Mouse (Mus musculus) liver, adult 2 months (tissue): ENCODE measurements at regions not wholly inside any gene's neighbourhood (a gene's known extent, or its start where the extent isn't known, plus 50 kb on each side); places are given as distances from the start of the nearest gene placed in this dataset.

Experiments used
- CTCF ChIP-seq: fragments of 200-500 bp; IDR thresholded peaks from 2 replicates; pipeline ENCODE4 v1.5.1; 2011; ENCODE audit warnings: low read depth, low read length, control low read depth
- POLR2A ChIP-seq: fragments of 200-500 bp; IDR thresholded peaks from 2 replicates; pipeline ENCODE4 v1.6.1; 2011; ENCODE audit warnings: low read length, control low read depth; ENCODE audit not compliant: insufficient read depth; ENCODE audit errors: extremely low read depth

- no peak for TF ChIP-seq CTCF
- no peak for TF ChIP-seq POLR2A
These were observed 220.9 kb upstream of the Prdm1 start for GRCm38 (mm10) chr10:44749206-44749605.
